Mouse (Mus musculus) midbrain, embryonic 16.5 days (tissue): ENCODE measurements around the gene Nom1. TPM values are rescaled to one million over a fixed set of nuclear protein-coding genes. Genes with fewer than 3 reads are reported as not detected.
A peak's percentile ranks its signal among the peaks of the same experiment; 100 is the strongest.
"Not testable (repeated sequence)": the region's sequence is repeated elsewhere in the genome, so short reads cannot be mapped to it uniquely, and the experiment has no call there.

ENCODE experiments used
- ATAC-seq: fragments of 200-750 bp; cut with Nextera tagmentation; 2 replicates; pipeline ENCODE4 v1.8.0; 2017; ENCODE audit warnings: moderate TSS enrichment
- H3K27ac ChIP-seq: fragments of 300-500 bp; sonication (generic); 2 replicates; pipeline ENCODE4 v1.5.1; 2014; ENCODE audit warnings: mild to moderate bottlenecking, low read length, mixed read lengths
- H3K27me3 ChIP-seq: fragments of 300-500 bp; sonication (generic); 2 replicates; pipeline ENCODE4 v1.6.1; 2014; ENCODE audit warnings: low read depth, low read length, mixed read lengths; ENCODE audit not compliant: control insufficient read depth, insufficient read depth
- H3K36me3 ChIP-seq: fragments of 300-500 bp; sonication (generic); 2 replicates; pipeline ENCODE4 v1.6.1; 2014; ENCODE audit warnings: mild to moderate bottlenecking, low read length, moderate library complexity, mixed read lengths; ENCODE audit not compliant: control insufficient read depth, insufficient read depth
- H3K4me1 ChIP-seq: fragments of 300-500 bp; sonication (generic); 2 replicates; pipeline ENCODE4 v1.6.1; 2014; ENCODE audit warnings: mild to moderate bottlenecking, low read length, mixed read lengths; ENCODE audit not compliant: control insufficient read depth, insufficient read depth
- H3K4me2 ChIP-seq: fragments of 300-500 bp; sonication (generic); 2 replicates; pipeline ENCODE4 v1.6.1; 2014; ENCODE audit warnings: mild to moderate bottlenecking, low read length, mixed read lengths
- H3K4me3 ChIP-seq: fragments of 300-500 bp; sonication (generic); 2 replicates; pipeline ENCODE4 v1.5.1; 2014; ENCODE audit warnings: low read depth, mild to moderate bottlenecking, low read length, moderate library complexity, mixed read lengths
- H3K9ac ChIP-seq: fragments of 300-500 bp; sonication (generic); 2 replicates; pipeline ENCODE4 v1.6.1; 2014; ENCODE audit warnings: low read depth, low read length, mixed read lengths
- H3K9me3 ChIP-seq: fragments of 300-500 bp; sonication (generic); replicated peaks from 2 replicates; pipeline ENCODE4 v1.6.1; 2014; ENCODE audit warnings: mild to moderate bottlenecking, low read length, mixed read lengths; ENCODE audit not compliant: control insufficient read depth, poor library complexity, severe bottlenecking
- WGBS: fragments of 180-500 bp; shearing (Covaris S2); extraction: QIAGEN DNeasy Blood & Tissue Kit; methylation state at CpG from one replicate; pipeline ENCODE4 v1.1.7; 2014; 5-methylcytosine and 5-hydroxymethylcytosine counted together
- polyA plus RNA-seq: library from polyadenylated mRNA; unstranded; fragments of >200 nt; fragmentation: Nextera tagmentation; extraction: Ambion mirVana; gene quantifications from 2 replicates; pipeline ENCODE4 v1.2.1, GENCODE M21; 2015

The Nom1 gene
- 21.1 and 21.3 TPM in 2 replicates for polyA plus RNA-seq

GRCm38 (mm10) chr5:29434228-29434871 lies at the start of gene Nom1:
Gene Nom1 (plus strand): TSS chr5:29434664.
- Histone ChIP-seq H3K27ac (peak within 1 kb of the TSS; percentile 76), H3K4me3 (peak within 1 kb of the TSS; percentile 96), H3K36me3 (peaks cover 13% of the 10 kb centered on the region; the same call in 1 of the 2 replicates), H3K9ac (peak within 1 kb of the TSS; percentile 87), H3K9me3 (no peaks in the 10 kb centered on the region), H3K4me1 (peaks cover 21% of the 10 kb centered on the region), H3K27me3 (peaks cover 3% of the 10 kb centered on the region; the same call in 1 of the 2 replicates), H3K4me2 (peak within 1 kb of the TSS; percentile 99)
- WGBS, result 4% methylated on average over 29 of the region's 29 CpGs
- peak; percentile 98 for ATAC-seq

- H3K4me1 ChIP-seq, result no peaks in the 10 kb centered on the region
- no peak overlapping the region for H3K27ac ChIP-seq
- 83% methylated on average over 1 of the region's 1 CpGs for WGBS
- H3K36me3 ChIP-seq, result no peaks in the 10 kb centered on the region
- no peak overlapping the region for H3K4me3 ChIP-seq
- H3K9ac ChIP-seq, result no peak overlapping the region
- H3K4me2 ChIP-seq, result no peak overlapping the region
- H3K27me3 ChIP-seq, result no peaks in the 10 kb centered on the region; the same call in 1 of the 2 replicates
- no peaks in the 10 kb centered on the region for H3K9me3 ChIP-seq
- ATAC-seq, result no peak
Observed at GRCm38 (mm10) chr5:29387591-29387990, 46.9 kb upstream of the Nom1 start.

- WGBS, result 55% methylated on average over 7 of the region's 7 CpGs
- H3K9me3 ChIP-seq, result no peaks in the 10 kb centered on the region
- H3K27ac ChIP-seq, result no peak overlapping the region
- no peaks in the 10 kb centered on the region for H3K4me1 ChIP-seq
- H3K27me3 ChIP-seq, result no peaks in the 10 kb centered on the region; the same call in 1 of the 2 replicates
- ATAC-seq, result no peak
- no peak overlapping the region for H3K4me2 ChIP-seq
- H3K36me3 ChIP-seq, result no peaks in the 10 kb centered on the region
- H3K4me3 ChIP-seq, result no peak overlapping the region
- H3K9ac ChIP-seq, result no peak overlapping the region
Observed at GRCm38 (mm10) chr5:29388181-29388943, 46.1 kb upstream of the Nom1 start.

- ATAC-seq, result 0 out of 2 replicates have a peak, but pooled peaks have one; percentile 45
- no peak overlapping the region for H3K9ac ChIP-seq
- no peaks in the 10 kb centered on the region; the same call in 1 of the 2 replicates for H3K27me3 ChIP-seq
- H3K27ac ChIP-seq, result no peak overlapping the region
- no peak overlapping the region for H3K4me3 ChIP-seq
- H3K4me2 ChIP-seq, result no peak overlapping the region
- no peaks in the 10 kb centered on the region for H3K36me3 ChIP-seq
- H3K9me3 ChIP-seq, result no peaks in the 10 kb centered on the region
- 23% methylated on average over 15 of the region's 15 CpGs for WGBS
- no peaks in the 10 kb centered on the region for H3K4me1 ChIP-seq
Observed at GRCm38 (mm10) chr5:29388944-29389765, 45.3 kb upstream of the Nom1 start.

- no peaks in the 10 kb centered on the region for H3K27me3 ChIP-seq
- no peak overlapping the region for H3K9ac ChIP-seq
Observed at GRCm38 (mm10) chr5:29398427-29398826, 36.0 kb upstream of the Nom1 start.

GRCm38 (mm10) chr5:29410854-29411253 lies 23.6 kb upstream of the Nom1 start:
- H3K4me2 ChIP-seq, result no peak overlapping the region
- H3K9ac ChIP-seq, result no peak overlapping the region
- H3K27me3 ChIP-seq, result no peaks in the 10 kb centered on the region
- H3K9me3 ChIP-seq, result no peaks in the 10 kb centered on the region
- no peak overlapping the region for H3K27ac ChIP-seq
- H3K36me3 ChIP-seq, result no peaks in the 10 kb centered on the region
- H3K4me1 ChIP-seq, result no peaks in the 10 kb centered on the region
- H3K4me3 ChIP-seq, result no peak overlapping the region
- ATAC-seq, result no peak

More at GRCm38 (mm10) chr5:29398427-29398826, 36.0 kb upstream of the Nom1 start:
- H3K9me3 ChIP-seq, result no peaks in the 10 kb centered on the region
- no peak overlapping the region for H3K4me3 ChIP-seq
- H3K4me2 ChIP-seq, result no peak overlapping the region
- ATAC-seq, result no peak
- 65% methylated on average over 4 of the region's 4 CpGs for WGBS
- H3K27ac ChIP-seq, result no peak overlapping the region
- no peaks in the 10 kb centered on the region for H3K36me3 ChIP-seq
- no peaks in the 10 kb centered on the region for H3K4me1 ChIP-seq

GRCm38 (mm10) chr5:29413041-29413440 lies 21.4 kb upstream of the Nom1 start:
- Histone ChIP-seq H3K4me1 (no peaks in the 10 kb centered on the region), H3K4me3 (no peak overlapping the region), H3K27ac (no peak overlapping the region), H3K27me3 (no peaks in the 10 kb centered on the region), H3K36me3 (no peaks in the 10 kb centered on the region), H3K9me3 (no peaks in the 10 kb centered on the region; the same call in 1 of the 2 replicates), H3K4me2 (no peak overlapping the region), H3K9ac (no peak overlapping the region)
- ATAC-seq, result no peak
- 87% methylated on average over 3 of the region's 3 CpGs for WGBS

- not testable (repeated sequence) for H3K9ac ChIP-seq, H3K4me1 ChIP-seq, H3K36me3 ChIP-seq, H3K27me3 ChIP-seq, H3K9me3 ChIP-seq, H3K4me2 ChIP-seq, H3K4me3 ChIP-seq, H3K27ac ChIP-seq, ATAC-seq
- WGBS, result 63% methylated on average over 3 of the region's 3 CpGs
Observed at GRCm38 (mm10) chr5:29423330-29423729, 11.1 kb upstream of the Nom1 start.
